Mouse (Mus musculus): ENCODE data around the gene Tmed9. TPM values are rescaled to one million over a fixed set of nuclear protein-coding genes. Genes with fewer than 3 reads are reported as not detected.
"Not testable (repeated sequence)": the region's sequence is repeated elsewhere in the genome, so short reads cannot be mapped to it uniquely, and the experiment has no call there.

The Tmed9 gene
- polyA plus RNA-seq, 1 experiment: 36.5 TPM

DNA sequence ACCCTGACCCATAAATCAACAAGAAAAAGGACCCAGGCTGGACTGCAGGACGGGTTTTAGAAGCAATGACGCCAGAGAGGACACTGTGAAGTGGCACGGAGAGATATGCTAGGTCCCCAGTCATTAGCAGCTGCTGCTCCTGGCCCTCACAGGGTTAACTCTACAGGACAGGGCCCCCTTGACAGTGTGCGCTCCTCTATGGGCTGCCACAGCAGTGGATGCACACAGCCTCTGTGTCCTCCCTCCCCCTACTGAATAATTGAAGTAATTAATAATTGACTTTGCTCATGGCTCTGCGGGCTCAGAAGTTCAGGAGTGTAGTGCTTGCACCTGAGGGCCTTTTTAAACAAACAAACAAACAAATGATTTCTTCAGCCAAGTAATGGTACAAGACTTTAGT is 39.9 kb downstream of the Tmed9 start:
- TF ChIP-seq CTCF (IDR thresholded peaks at IDR 0.05; ENCODE audit: control insufficient read depth, insufficient read depth, insufficient replicate concordance, low read depth, low read length): no peak
- TF ChIP-seq POLR2A (IDR thresholded peaks at IDR 0.05; ENCODE audit: control insufficient read depth, low read depth, low read length): no peak
- no peaks in the 10 kb centered on the region for H3K36me3 ChIP-seq (ENCODE audit: control insufficient read depth, insufficient read depth, low read length)
- no peak overlapping the region for H3K27ac ChIP-seq (ENCODE audit: control insufficient read depth, insufficient read depth, low read depth, low read length)
- H3K27me3 ChIP-seq (ENCODE audit: control insufficient read depth, insufficient read depth, low read length): no peaks in the 10 kb centered on the region
- no peaks in the 10 kb centered on the region for H3K4me1 ChIP-seq (ENCODE audit: control insufficient read depth, insufficient read depth, low read length)
- no peak overlapping the region for H3K4me3 ChIP-seq (ENCODE audit: control insufficient read depth, low read depth, low read length)

DNA sequence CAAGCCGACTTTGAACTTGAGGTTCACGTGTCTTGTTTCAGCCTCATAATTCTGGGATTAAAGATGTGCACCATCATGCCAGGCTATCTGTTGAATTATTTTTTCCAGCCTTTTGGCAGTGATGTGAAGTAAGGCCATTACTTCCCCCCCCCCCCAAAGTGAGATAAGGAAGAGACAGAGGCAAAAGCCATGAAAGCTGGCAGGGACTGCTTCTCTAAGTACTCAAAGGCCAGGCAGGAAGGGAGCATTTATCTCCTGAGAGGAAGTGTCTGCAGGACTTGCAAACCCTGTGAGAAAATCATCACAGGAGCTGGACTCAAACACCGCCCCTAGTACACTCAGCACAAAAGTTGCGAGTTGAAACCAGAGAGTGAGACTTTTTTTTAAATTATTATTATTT is 45.8 kb downstream of the Tmed9 start:
- Histone ChIP-seq H3K4me1 (ENCODE audit: control insufficient read depth, insufficient read depth, low read length) (peaks cover 2% of the 10 kb centered on the region), H3K4me3 (ENCODE audit: control insufficient read depth, low read depth, low read length) (no peak overlapping the region), H3K27ac (ENCODE audit: control insufficient read depth, insufficient read depth, low read depth, low read length) (no peak overlapping the region), H3K36me3 (ENCODE audit: control insufficient read depth, insufficient read depth, low read length) (no peaks in the 10 kb centered on the region), H3K27me3 (ENCODE audit: control insufficient read depth, insufficient read depth, low read length) (no peaks in the 10 kb centered on the region)
- TF ChIP-seq CTCF (IDR thresholded peaks at IDR 0.05; ENCODE audit: control insufficient read depth, insufficient read depth, insufficient replicate concordance, low read depth, low read length) (no peak), POLR2A (IDR thresholded peaks at IDR 0.05; ENCODE audit: control insufficient read depth, low read depth, low read length) (no peak)

DNA sequence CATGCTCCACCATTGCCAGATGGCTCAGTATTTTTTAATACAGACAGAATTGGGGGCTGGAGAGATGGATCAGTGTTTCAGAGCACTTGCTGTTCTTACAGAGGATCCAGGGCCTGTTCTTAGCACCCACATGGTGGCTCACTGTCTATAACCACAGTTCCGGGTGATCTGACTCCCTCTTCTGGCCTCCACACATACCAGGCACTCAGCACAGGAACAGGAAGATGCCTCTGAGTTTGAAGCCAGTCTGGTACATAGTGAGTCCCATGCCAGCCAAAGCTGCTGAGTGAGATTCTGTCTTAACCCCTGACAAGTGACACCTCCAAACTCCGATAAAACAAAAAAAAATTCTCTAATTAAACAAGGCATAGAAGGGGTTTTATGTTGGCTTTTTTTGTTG is 46.7 kb downstream of the Tmed9 start:
- no peak overlapping the region for H3K4me3 ChIP-seq (ENCODE audit: control insufficient read depth, low read depth, low read length)

DNA sequence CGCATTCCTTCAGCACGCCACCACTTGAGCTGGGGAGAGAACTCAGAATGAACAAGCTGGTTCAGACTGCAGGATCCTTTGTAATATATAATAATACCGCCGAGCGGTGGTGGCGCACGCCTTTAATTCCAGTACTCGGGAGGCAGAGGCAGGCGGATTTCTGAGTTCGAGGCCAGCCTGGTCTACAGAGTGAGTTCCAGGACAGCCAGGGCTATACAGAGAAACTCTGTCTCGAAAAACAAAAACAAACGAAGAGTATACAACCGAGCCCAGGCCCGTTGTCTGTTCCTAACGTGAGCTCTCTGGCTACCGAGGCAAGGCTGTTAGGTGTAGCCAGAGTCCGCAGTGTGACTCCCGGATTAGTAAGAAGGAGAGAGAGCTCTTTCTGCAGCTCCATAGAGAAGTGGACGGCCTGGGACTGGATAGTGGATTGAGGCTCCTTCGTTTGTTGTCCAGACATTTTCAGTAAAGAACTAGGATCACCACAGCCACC is 48.7 kb downstream of the Tmed9 start:
- not testable (repeated sequence) for H3K4me1 ChIP-seq (ENCODE audit: control insufficient read depth, insufficient read depth, low read length); H3K36me3 ChIP-seq (ENCODE audit: control insufficient read depth, insufficient read depth, low read length); H3K27me3 ChIP-seq (ENCODE audit: control insufficient read depth, insufficient read depth, low read length)
- H3K27ac ChIP-seq (ENCODE audit: control insufficient read depth, insufficient read depth, low read depth, low read length): peak overlapping the region; percentile 97
- H3K4me3 ChIP-seq (ENCODE audit: control insufficient read depth, low read depth, low read length): peak overlapping the region; percentile 96

More for the DNA sequence above, 46.7 kb downstream of the Tmed9 start:
- H3K27me3 ChIP-seq (ENCODE audit: control insufficient read depth, insufficient read depth, low read length): no peaks in the 10 kb centered on the region
- no peaks in the 10 kb centered on the region for H3K36me3 ChIP-seq (ENCODE audit: control insufficient read depth, insufficient read depth, low read length)
- no peak for TF ChIP-seq POLR2A (IDR thresholded peaks at IDR 0.05; ENCODE audit: control insufficient read depth, low read depth, low read length)
- no peak for TF ChIP-seq CTCF (IDR thresholded peaks at IDR 0.05; ENCODE audit: control insufficient read depth, insufficient read depth, insufficient replicate concordance, low read depth, low read length)
- no peak overlapping the region for H3K27ac ChIP-seq (ENCODE audit: control insufficient read depth, insufficient read depth, low read depth, low read length)
- peaks cover 2% of the 10 kb centered on the region for H3K4me1 ChIP-seq (ENCODE audit: control insufficient read depth, insufficient read depth, low read length)

DNA sequence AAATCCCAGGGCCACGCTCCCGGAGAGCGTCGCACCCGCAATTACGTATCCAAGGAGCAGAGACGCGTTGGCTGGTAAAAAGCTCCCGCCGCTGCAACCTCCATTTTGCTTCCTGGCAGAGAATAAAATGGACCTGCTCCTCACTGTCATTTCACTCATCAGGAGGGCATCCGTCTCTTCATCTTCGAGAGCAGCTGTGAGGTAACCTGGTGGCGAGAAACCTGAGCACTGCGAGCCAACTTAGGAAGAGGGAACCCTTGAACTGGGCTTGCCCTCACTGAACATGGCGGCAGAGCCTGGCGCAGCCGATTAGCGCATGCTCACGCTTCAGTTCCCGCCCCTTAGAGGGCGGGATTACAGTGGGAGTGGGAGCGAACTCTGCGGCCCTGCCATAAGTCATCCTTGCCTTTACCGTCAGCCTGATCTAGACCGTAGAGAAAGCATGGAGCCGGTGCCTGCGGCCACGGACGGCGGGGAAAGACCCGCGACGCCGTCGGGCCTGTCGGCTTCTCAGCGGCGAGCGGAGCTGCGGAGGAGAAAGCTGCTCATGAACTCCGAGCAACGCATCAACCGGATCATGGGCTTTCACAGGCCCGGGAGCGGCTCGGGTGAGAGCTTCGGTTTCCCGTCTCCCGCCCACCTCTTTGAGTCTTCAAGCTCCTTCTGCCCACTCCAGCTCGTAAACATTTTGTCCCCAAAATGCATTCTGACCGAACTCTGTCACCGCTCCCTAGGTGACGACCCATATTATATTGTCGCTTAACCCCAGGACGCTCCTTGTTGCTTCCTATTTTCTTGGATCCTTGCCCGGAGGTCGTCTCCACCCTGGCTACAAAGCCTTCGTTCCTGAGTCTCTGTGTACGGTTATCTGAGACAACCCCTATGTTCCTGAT is 49.4 kb downstream of the Tmed9 start, which contains the start of gene Caml:
Gene Caml, plus strand, starts transcription at position 357 of the 893 bp plus-strand sequence.
- peak; percentile 91 for TF ChIP-seq POLR2A (IDR thresholded peaks at IDR 0.05; ENCODE audit: control insufficient read depth, low read depth, low read length)
- no peak for TF ChIP-seq CTCF (IDR thresholded peaks at IDR 0.05; ENCODE audit: control insufficient read depth, insufficient read depth, insufficient replicate concordance, low read depth, low read length)
- H3K36me3 ChIP-seq (ENCODE audit: control insufficient read depth, insufficient read depth, low read length): no peaks in the 10 kb centered on the region; the same call in 1 of the 2 replicates
- peaks cover 2% of the 10 kb centered on the region for H3K4me1 ChIP-seq (ENCODE audit: control insufficient read depth, insufficient read depth, low read length)
- H3K4me3 ChIP-seq (ENCODE audit: control insufficient read depth, low read depth, low read length): peak within 1 kb of the TSS; percentile 96
- H3K27me3 ChIP-seq (ENCODE audit: control insufficient read depth, insufficient read depth, low read length): no peaks in the 10 kb centered on the region
- peak within 1 kb of the TSS; percentile 97 for H3K27ac ChIP-seq (ENCODE audit: control insufficient read depth, insufficient read depth, low read depth, low read length)

DNA sequence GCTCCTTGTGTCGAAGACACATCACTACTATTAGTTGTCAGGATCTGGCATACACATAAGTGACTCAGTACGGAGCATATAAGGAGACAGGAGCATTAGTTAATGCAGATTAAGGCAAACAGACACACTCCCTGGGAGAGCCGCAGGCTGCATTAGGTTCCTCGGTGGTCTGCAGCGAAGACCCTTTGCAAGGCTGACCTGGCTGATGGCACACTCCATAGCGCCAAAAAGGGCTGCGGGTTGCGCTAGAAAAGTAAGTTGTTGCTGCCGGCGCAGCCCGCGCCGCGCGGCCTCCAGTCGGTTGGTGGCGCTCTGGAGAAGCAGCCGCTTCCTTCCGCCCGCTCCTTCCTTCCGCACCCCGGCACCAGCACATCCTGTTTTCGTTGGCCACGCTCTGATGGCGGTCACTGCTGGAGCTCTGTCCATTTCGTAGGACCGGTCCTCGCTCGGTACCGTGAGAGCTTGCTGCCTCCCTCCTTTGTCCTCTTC is 61.2 kb downstream of the Tmed9 start, which contains the start of gene Ddx46:
Gene Ddx46, plus strand, starts transcription at position 389 of the 489 bp plus-strand sequence.
- Histone ChIP-seq H3K36me3 (ENCODE audit: control insufficient read depth, insufficient read depth, low read length) (peaks cover 3% of the 10 kb centered on the region), H3K4me3 (ENCODE audit: control insufficient read depth, low read depth, low read length) (peak within 1 kb of the TSS; percentile 98), H3K27ac (ENCODE audit: control insufficient read depth, insufficient read depth, low read depth, low read length) (peak within 1 kb of the TSS; percentile 95), H3K4me1 (ENCODE audit: control insufficient read depth, insufficient read depth, low read length) (peaks cover 8% of the 10 kb centered on the region), H3K27me3 (ENCODE audit: control insufficient read depth, insufficient read depth, low read length) (no peaks in the 10 kb centered on the region)
- TF ChIP-seq CTCF (IDR thresholded peaks at IDR 0.05; ENCODE audit: control insufficient read depth, insufficient read depth, insufficient replicate concordance, low read depth, low read length) (peak; percentile 88), POLR2A (IDR thresholded peaks at IDR 0.05; ENCODE audit: control insufficient read depth, low read depth, low read length) (peak; percentile 98)

DNA sequence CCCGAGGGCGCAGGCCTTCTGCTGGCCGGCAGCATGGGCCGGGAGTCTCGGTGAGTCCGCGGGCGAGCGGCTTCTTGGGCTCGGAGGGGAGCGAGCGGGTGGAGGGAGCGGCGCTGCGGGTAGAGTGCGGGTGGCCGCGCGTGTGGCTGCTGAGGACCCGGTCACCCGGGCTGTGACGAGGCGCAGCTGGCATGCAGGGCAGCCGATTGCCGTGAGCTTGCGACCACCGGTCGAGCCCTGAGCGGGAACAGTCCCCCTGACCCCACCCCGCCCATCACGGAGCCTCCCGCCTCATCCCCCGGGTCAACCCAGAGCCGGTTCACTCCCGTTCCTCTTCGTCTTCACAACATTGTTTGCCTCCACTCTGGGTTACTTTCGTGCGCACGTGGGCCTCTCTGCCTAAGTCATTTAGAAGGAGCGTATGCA is 61.6 kb downstream of the Tmed9 start:
- TF ChIP-seq POLR2A (IDR thresholded peaks at IDR 0.05; ENCODE audit: control insufficient read depth, low read depth, low read length) (no peak), CTCF (IDR thresholded peaks at IDR 0.05; ENCODE audit: control insufficient read depth, insufficient read depth, insufficient replicate concordance, low read depth, low read length) (no peak)
- peak overlapping the region; percentile 95 for H3K27ac ChIP-seq (ENCODE audit: control insufficient read depth, insufficient read depth, low read depth, low read length)

More for the DNA sequence above, 61.6 kb downstream of the Tmed9 start:
- Histone ChIP-seq H3K4me1 (ENCODE audit: control insufficient read depth, insufficient read depth, low read length) (peaks cover 9% of the 10 kb centered on the region), H3K27me3 (ENCODE audit: control insufficient read depth, insufficient read depth, low read length) (no peaks in the 10 kb centered on the region), H3K36me3 (ENCODE audit: control insufficient read depth, insufficient read depth, low read length) (peaks cover 4% of the 10 kb centered on the region), H3K4me3 (ENCODE audit: control insufficient read depth, low read depth, low read length) (peak overlapping the region; percentile 98)

All from testis, adult 2 months (tissue).